Mouse (Mus musculus): ENCODE results near the gene Sap25.

The Sap25 gene

DNA sequence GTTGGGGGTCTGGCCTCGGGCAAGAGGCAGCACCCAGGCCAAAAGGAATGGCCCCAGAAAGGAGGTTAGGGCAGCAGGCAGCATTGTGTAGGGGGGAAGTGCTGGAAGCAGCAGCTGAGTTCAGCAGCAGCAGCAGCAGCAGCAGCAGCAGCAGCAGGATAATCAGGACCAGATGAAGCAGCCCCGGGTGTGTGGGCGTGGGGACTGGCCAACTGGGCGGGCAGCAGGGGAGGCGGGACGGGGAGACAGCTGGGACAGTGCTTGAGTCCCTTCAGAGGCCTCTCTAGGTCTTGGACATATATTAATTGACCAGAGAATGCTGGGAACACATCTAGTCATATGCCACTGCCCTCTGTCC is 29.9 kb upstream of the Sap25 start:
- ChIA-PET POLR2A (interaction anchor here in 3 of 4 experiments (0.6 to 6.4 kb wide), 20 partner anchors 9 to 559 kb away, joined by 3 to 126 read pairs (median 4); partner anchors contain the start of genes Pop7 (in 3 of the 3), Fbxo24 (in 2 of the 3), Gm20605 (in 2 of the 3) and Lrch4 (in 2 of the 3)), CTCF (interaction anchor here (0.5 to 1.8 kb wide), 9 partner anchors 11 to 141 kb away, joined by 3 to 9 read pairs (median 4); partner anchors contain the start of genes Sap25 (in 2 of the 4) and Pop7 (in 1 of the 4))

DNA sequence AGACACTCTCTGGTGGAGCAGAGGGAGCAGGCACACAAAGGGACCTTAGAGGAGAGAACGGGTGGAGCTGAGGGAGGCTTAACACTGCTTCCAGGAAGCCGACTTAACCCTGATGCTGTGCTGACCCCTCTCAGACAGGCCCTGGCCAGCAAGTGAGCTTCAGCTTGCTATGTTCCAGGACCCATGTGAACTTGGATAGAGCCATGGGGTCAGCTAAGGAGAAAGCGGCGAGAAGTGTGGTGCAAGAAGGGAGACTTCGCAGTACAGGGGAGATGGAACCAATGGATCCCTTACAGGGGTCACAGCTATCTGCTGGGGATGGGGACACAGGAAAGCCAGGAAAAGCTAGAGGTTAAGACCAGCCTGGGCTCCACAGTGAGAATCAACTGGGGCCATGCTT is 28.1 kb upstream of the Sap25 start:
- POLR2A ChIA-PET: interaction anchor here (0.6 to 6.4 kb wide), 29 partner anchors 9 to 672 kb away, joined by 3 to 126 read pairs (median 4); partner anchors contain the start of genes Fbxo24 (in 3 of the 4), Gm20605 (in 3 of the 4), Lrch4 (in 3 of the 4) and Mospd3 (in 2 of the 4)
- CTCF ChIA-PET: interaction anchor here (0.6 to 1.7 kb wide), 15 partner anchors 14 to 603 kb away, joined by 3 to 6 read pairs (median 3); partner anchors contain the start of genes Fbxo24 (in 1 of the 4), Lrch4 (in 1 of the 4), Pop7 (in 1 of the 4) and Sap25 (in 1 of the 4)

GRCm38 (mm10) chr5:137613550-137613949 is 27.6 kb upstream of the Sap25 start, which contains the start of gene Pcolce:
TSS of gene Pcolce (minus strand) at chr5:137613784.
- ChIA-PET POLR2A (interaction anchor here (0.6 to 6.4 kb wide), 30 partner anchors 8 to 672 kb away, joined by 3 to 126 read pairs (median 4); partner anchors contain the start of genes Fbxo24 (in 3 of the 4), Gm20605 (in 3 of the 4), Lrch4 (in 3 of the 4) and Mospd3 (in 2 of the 4)), CTCF (interaction anchor here (0.6 to 1.7 kb wide), 17 partner anchors 8 to 604 kb away, joined by 3 to 6 read pairs (median 3); partner anchors contain the start of genes Fbxo24 (in 1 of the 4), Lrch4 (in 1 of the 4), Pop7 (in 1 of the 4) and Sap25 (in 1 of the 4))

GRCm38 (mm10) chr5:137614921-137615320 is 26.2 kb upstream of the Sap25 start:
- ChIA-PET POLR2A (interaction anchor here in 3 of 4 experiments (0.5 to 6.4 kb wide), 16 partner anchors 8 to 172 kb away, joined by 3 to 126 read pairs (median 4); partner anchors contain the start of genes Fbxo24 (in 2 of the 3), Gm20605 (in 2 of the 3), Lrch4 (in 2 of the 3) and Mospd3 (in 2 of the 3)), CTCF (interaction anchor here in 3 of 4 experiments (0.7 to 1.7 kb wide), 6 partner anchors 9 to 1869 kb away, joined by 3 to 6 read pairs (median 4); no protein-coding TSS in a partner anchor)

- ChIA-PET CTCF (interaction anchor here in 3 of 4 experiments (0.7 to 1.4 kb wide), 3 partner anchors 13 to 1869 kb away, joined by 3 to 4 read pairs (median 4); no protein-coding TSS in a partner anchor), POLR2A (interaction anchor here in 3 of 4 experiments (0.7 to 6.4 kb wide), 11 partner anchors 8 to 145 kb away, joined by 3 to 126 read pairs (median 5); partner anchors contain the start of genes Fbxo24 (in 2 of the 3), Gm20605 (in 2 of the 3), Lrch4 (in 2 of the 3) and Mospd3 (in 1 of the 3))
Observed at GRCm38 (mm10) chr5:137615347-137615746, 25.8 kb upstream of the Sap25 start.

DNA sequence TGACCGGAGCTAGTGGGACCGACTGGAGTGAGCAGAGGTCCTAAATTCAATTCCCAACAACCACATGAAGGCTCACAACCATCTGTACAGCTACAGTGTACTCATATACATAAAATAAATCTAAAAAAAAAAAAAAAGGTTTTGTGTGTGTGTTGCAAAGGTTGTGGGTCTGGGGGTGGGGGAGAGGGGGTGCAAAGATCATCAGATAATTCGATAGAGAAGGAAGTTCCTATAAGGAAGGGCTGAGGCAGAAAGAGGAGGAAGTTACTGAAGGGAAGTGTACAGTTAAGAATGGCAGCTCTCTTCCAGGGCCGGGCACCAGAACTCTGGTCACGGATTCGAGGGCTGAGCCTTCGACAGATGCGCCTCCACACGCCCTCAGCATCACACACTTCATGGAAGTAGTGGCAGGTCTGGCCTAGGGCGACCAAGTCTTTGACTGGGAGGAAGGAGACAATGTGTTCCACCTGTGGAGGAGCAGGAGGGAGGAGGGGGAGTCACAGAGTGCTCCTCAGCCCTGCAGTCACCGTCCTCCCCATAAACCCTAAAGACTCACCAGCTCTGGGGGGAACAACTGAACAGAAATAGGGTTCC is 17.1 kb upstream of the Sap25 start:
- ChIA-PET POLR2A (interaction anchor here in 3 of 4 experiments (0.6 to 13.0 kb wide), 11 partner anchors 10 to 291 kb away, joined by 3 to 163 read pairs (median 3); partner anchors contain the start of genes Pcolce (in 2 of the 3), Sap25 (in 2 of the 3) and Irs3 (in 1 of the 3)), CTCF (interaction anchor here in 2 of 4 experiments (0.6 to 1.2 kb wide), 5 partner anchors 18 to 534 kb away, joined by 3 to 5 read pairs (median 3); no protein-coding TSS in a partner anchor)

DNA sequence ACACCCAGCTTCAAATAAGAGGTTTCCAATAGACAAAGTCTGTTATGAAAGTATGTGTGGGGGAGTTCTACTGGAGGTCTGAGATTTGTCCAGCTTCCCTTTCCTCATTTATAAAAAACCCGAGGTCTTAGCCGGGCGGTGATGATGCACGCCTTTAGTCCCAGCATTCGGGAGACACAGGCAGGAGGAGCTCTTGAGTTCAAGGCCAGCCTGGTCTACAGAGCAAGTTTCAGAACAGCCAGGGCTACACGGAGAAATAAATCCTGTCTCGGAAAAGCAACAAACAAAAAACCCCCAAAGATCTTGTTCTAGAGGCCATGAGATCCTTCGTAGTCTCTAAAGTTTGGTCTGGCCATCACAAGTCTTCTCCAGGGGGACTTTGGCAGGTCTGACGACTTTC is 13.1 kb upstream of the Sap25 start:
- ChIA-PET CTCF (interaction anchor here (0.5 to 5.1 kb wide), 13 partner anchors 13 to 1393 kb away, joined by 3 to 70 read pairs (median 4); partner anchors contain the start of genes Sap25 (in 4 of the 4), Epo (in 1 of the 4), Pcolce (in 1 of the 4) and Pop7 (in 1 of the 4)), POLR2A (interaction anchor here in 3 of 4 experiments (0.6 to 13.0 kb wide), 34 partner anchors 7 to 159 kb away, joined by 3 to 163 read pairs (median 6); partner anchors contain the start of genes Pcolce (in 3 of the 3), Pop7 (in 2 of the 3), Sap25 (in 2 of the 3) and Actl6b (in 1 of the 3))

DNA sequence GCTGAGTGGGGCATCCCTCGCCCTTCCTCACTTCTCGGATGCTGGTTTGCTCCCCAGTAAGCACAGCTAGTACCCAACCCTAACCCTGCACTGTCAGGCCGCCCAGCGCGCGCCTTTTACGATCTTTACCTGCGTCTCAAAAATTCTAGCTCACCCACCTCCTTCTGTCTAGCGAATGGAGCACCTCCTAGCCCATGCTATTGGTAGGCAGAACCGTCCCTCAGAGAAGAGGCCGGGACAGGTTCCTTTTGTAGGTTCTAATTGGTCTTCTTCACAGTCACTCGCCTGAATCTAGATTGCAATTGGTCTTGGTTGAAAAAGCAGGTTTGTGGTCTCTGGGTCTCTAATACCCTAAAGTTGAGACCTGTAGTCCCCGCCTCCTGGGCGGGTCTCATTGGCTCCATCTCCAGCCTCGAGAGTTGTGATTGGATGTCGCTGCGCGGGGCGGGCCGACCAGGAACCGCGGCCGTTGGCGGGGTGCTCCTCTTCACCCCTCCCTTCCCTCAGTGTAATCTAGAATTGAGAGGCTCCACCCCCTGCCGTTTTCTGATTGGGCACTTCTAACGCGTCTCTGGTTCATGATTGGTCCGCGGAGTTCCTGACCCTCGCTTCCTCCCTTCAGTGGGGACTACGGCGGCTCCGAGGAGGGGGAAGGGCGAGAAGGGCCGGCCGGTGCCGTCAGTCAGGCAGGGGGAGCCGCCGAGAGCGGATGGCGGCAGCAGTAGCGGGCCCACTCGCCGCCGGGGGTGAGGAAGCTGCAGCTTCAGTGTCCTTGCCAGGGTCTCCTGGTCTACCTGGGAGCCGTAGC is 12.4 kb upstream of the Sap25 start, which contains the start of the genes Fbxo24, Lrch4 and Gm20605:
TSS of gene Fbxo24 (minus strand) at position 505 of the 808 bp plus-strand sequence.
TSS of gene Lrch4 (plus strand) at position 624 of the 808 bp plus-strand sequence.
TSS of gene Gm20605 (plus strand) at position 678 of the 808 bp plus-strand sequence.
- CTCF ChIA-PET: interaction anchor here (0.5 to 5.1 kb wide), 17 partner anchors 12 to 1719 kb away, joined by 3 to 70 read pairs (median 4); partner anchors contain the start of genes Sap25 (in 4 of the 4), Epo (in 1 of the 4), Pcolce (in 1 of the 4) and Pop7 (in 1 of the 4)
- POLR2A ChIA-PET: interaction anchor here in 3 of 4 experiments (0.5 to 13.0 kb wide), 40 partner anchors 7 to 680 kb away, joined by 3 to 163 read pairs (median 4); partner anchors contain the start of genes Pcolce (in 3 of the 3), Sap25 (in 3 of the 3), Pop7 (in 2 of the 3) and Actl6b (in 1 of the 3)

DNA sequence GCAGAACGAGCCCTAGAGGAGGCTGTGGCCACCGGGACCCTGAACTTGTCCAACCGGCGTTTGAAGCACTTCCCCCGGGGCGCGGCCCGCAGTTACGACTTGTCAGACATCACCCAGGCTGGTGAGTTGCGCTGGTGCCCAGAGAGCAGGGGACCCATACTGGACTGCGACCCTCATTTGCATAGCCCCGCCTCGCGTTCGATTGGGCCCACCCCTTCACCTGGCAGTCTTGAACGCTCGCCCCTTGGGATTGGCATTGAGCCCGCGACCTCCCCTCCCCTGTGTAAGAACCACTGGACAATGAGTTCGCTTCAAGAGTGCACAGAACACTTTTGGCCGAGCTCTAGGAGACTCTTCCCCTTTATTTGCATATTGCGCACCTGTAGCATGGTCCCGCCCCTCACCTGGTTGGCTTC is 11.8 kb upstream of the Sap25 start:
- ChIA-PET CTCF (interaction anchor here in 3 of 4 experiments (0.5 to 5.1 kb wide), 8 partner anchors 12 to 253 kb away, joined by 3 to 70 read pairs (median 6); partner anchors contain the start of genes Sap25 (in 2 of the 3) and Pcolce (in 1 of the 3)), POLR2A (interaction anchor here in 3 of 4 experiments (0.5 to 13.0 kb wide), 23 partner anchors 8 to 681 kb away, joined by 3 to 163 read pairs (median 8); partner anchors contain the start of genes Pcolce (in 3 of the 3), Sap25 (in 3 of the 3), Pop7 (in 2 of the 3) and Irs3 (in 1 of the 3))

- POLR2A ChIA-PET: interaction anchor here (0.6 to 13.0 kb wide), 41 partner anchors 9 to 558 kb away, joined by 3 to 163 read pairs (median 7); partner anchors contain the start of genes Sap25 (in 4 of the 4), Mospd3 (in 3 of the 4), Pcolce (in 3 of the 4) and Pop7 (in 2 of the 4)
- CTCF ChIA-PET: interaction anchor here (0.9 to 5.1 kb wide), 10 partner anchors 11 to 30 kb away, joined by 3 to 70 read pairs (median 6); partner anchors contain the start of genes Sap25 (in 4 of the 4) and Pcolce (in 1 of the 4)
Observed at GRCm38 (mm10) chr5:137629906-137630545, 11.1 kb upstream of the Sap25 start.

DNA sequence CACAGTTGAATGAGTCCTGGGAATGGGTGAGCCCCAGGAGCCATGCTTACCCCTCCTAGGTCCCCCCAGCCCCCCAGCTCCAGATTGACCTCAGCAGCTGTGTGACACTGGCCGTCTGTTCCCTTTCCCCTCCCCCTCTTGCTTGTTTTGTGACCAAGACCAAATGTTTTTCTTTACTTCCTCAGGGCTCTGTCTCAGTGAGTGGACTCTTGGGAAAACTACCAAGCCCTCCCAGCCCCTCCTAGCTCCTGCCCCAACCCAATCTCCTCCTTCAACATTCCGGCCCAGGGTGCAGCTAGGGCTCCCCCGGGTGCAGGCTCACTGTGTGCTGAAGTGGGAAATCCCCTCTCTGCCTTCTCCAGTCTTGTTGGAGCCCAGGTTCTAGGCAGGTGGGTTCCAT is 10.5 kb upstream of the Sap25 start:
- ChIA-PET CTCF (interaction anchor here (0.7 to 5.1 kb wide), 12 partner anchors 11 to 129 kb away, joined by 3 to 70 read pairs (median 6); partner anchors contain the start of genes Sap25 (in 4 of the 4), Pcolce (in 1 of the 4) and Pop7 (in 1 of the 4)), POLR2A (interaction anchor here (0.6 to 13.0 kb wide), 41 partner anchors 9 to 559 kb away, joined by 3 to 163 read pairs (median 6); partner anchors contain the start of genes Mospd3 (in 3 of the 4), Pcolce (in 3 of the 4), Pop7 (in 3 of the 4) and Sap25 (in 3 of the 4))

DNA sequence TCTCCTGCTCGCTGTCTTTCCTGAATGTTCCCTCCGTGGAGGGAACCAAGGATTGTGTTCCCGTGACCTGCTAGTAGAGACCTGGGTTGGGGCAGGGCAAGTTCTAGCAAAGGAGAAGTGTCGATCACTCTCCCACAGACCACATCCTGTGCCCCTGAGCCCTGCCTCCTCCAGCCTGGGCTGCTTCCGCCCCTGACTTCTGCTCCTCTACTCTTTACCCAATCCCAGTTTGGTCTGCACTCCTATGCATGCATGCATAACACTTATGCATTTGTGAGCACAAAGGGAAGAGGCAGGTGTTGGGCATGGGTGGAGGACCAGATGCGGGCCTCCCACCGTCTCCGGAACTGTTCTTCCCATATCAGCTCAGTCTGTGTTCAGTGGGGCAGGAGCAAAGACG is 10.0 kb upstream of the Sap25 start:
- ChIA-PET CTCF (interaction anchor here (0.7 to 5.1 kb wide), 15 partner anchors 10 to 129 kb away, joined by 3 to 70 read pairs (median 4); partner anchors contain the start of genes Sap25 (in 4 of the 4), Pop7 (in 2 of the 4) and Pcolce (in 1 of the 4)), POLR2A (interaction anchor here (0.7 to 13.0 kb wide), 42 partner anchors 10 to 148 kb away, joined by 3 to 163 read pairs (median 6); partner anchors contain the start of genes Sap25 (in 4 of the 4), Mospd3 (in 3 of the 4), Pcolce (in 3 of the 4) and Pop7 (in 3 of the 4))

- ChIA-PET CTCF (interaction anchor here (1.0 to 5.1 kb wide), 13 partner anchors 10 to 129 kb away, joined by 3 to 70 read pairs (median 4); partner anchors contain the start of genes Sap25 (in 4 of the 4) and Pop7 (in 2 of the 4)), POLR2A (interaction anchor here (0.6 to 13.0 kb wide), 40 partner anchors 9 to 609 kb away, joined by 3 to 163 read pairs (median 6); partner anchors contain the start of genes Sap25 (in 4 of the 4), Mospd3 (in 3 of the 4), Pcolce (in 3 of the 4) and Pop7 (in 3 of the 4))
Observed at GRCm38 (mm10) chr5:137631591-137631990, 9.5 kb upstream of the Sap25 start.

DNA sequence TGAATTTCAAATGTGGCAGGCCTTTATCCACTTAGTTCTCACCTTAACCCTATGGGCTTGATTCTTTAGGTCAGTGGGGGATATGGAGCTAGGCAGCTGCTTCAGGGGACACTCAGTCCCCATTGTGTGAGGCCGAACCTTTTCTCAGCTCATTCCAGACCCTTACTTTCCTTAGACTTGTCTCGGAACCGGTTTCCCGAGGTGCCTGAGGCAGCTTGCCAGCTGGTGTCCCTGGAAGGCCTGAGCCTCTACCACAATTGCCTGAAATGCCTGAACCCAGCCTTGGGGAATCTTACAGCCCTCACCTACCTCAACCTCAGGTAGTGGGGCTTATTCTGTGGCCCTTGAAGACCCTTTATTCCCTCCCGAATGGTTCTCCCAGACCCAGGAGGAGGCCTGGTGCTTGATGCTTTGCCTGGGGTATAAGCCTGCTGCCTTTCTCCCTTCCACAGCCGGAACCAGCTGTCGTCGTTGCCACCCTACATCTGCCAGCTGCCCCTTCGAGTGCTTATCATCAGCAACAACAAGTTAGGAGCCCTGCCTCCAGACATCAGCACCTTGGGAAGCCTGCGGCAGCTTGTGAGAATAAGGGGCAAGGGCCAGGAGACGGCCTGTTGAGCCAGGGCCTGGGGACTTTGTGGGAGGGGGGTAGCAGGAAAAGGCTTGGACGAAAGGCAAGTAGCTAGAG is 7.6 kb upstream of the Sap25 start:
- ChIA-PET CTCF (interaction anchor here in 3 of 4 experiments (0.6 to 1.5 kb wide), 9 partner anchors 7 to 132 kb away, joined by 3 to 4 read pairs (median 3); partner anchors contain the start of genes Gigyf1 (in 1 of the 3), Pop7 (in 1 of the 3) and Sap25 (in 1 of the 3)), POLR2A (interaction anchor here in 3 of 4 experiments (0.6 to 10.2 kb wide), 17 partner anchors 8 to 150 kb away, joined by 3 to 163 read pairs (median 3); partner anchors contain the start of genes Irs3 (in 2 of the 3), Pop7 (in 2 of the 3) and Sap25 (in 2 of the 3))

All from embryonic stem cell, embryonic (primary cell).